Mouse (Mus musculus): ENCODE data around the gene Sfi1.
"Not testable (repeated sequence)": the region's sequence is repeated elsewhere in the genome, so short reads cannot be mapped to it uniquely, and the experiment has no call there.

The Sfi1 gene

DNA sequence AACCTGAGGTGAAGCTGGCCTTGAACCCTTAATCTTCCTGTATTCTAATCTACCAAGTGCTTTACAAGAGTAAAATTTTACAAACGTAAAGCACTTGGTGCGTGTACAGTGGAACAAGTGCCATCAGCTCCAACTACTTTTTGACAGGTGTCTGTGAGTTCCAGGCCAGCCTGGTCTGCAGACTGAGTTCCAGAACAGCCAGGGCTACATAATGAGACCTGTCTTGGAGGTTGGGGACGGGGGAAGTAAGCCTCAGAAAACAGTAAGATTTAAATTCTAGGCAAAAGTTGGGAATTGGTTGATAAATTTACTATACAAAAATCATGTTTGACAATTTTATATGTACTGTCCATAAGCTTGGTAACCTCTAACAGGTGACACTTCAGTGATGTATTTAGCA, 11.9 kb upstream of the Sfi1 start:
- no peak for TF ChIP-seq CTCF (conservative IDR thresholded peaks at IDR 0.05; ENCODE audit: low read length)
- TF ChIP-seq POU5F1 (IDR thresholded peaks at IDR 0.05; ENCODE audit: borderline replicate concordance, low read length): no peak
- no peak for TF ChIP-seq NANOG (IDR thresholded peaks at IDR 0.05; ENCODE audit: borderline replicate concordance, low read length)
- peaks cover 38% of the 10 kb centered on the region for H3K4me1 ChIP-seq (replicated peaks; ENCODE audit: low read depth, low read length)
- no peaks in the 10 kb centered on the region for H3K27me3 ChIP-seq (ENCODE audit: insufficient read depth, low read length)
- no peaks in the 10 kb centered on the region for H3K9me3 ChIP-seq (ENCODE audit: low read length)
- H3K4me3 ChIP-seq (replicated peaks; ENCODE audit: low read length): no peak overlapping the region
- H3K36me3 ChIP-seq (ENCODE audit: insufficient read depth, low read length): peaks cover 54% of the 10 kb centered on the region

DNA sequence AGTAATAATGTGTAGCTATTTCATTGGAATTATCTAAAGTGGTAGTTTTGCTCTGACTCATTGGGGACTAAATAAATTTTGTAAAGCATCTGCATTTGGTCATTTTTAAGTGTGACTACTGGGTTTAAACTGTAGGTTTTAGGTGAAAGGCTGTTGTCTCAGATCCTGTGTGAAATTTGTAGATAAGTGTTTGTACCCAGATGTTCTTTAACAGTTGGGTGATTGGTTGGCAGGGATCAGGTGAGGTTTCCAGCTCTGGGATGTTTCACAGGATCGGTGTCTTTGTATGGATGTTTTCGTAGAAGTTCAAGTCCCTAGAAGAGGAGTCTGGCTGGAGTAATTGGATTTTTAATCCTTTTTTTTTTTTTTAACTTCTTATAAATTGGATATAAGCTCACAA, 10.5 kb upstream of the Sfi1 start:
- H3K27me3 ChIP-seq (ENCODE audit: insufficient read depth, low read length): no peaks in the 10 kb centered on the region
- H3K4me1 ChIP-seq (replicated peaks; ENCODE audit: low read depth, low read length): peaks cover 38% of the 10 kb centered on the region
- H3K9me3 ChIP-seq (ENCODE audit: low read length): no peaks in the 10 kb centered on the region
- peaks cover 43% of the 10 kb centered on the region for H3K36me3 ChIP-seq (ENCODE audit: insufficient read depth, low read length)
- peak overlapping the region; percentile 76 for H3K4me3 ChIP-seq (replicated peaks; ENCODE audit: low read length)
- TF ChIP-seq NANOG (IDR thresholded peaks at IDR 0.05; ENCODE audit: borderline replicate concordance, low read length): no peak
- TF ChIP-seq POU5F1 (IDR thresholded peaks at IDR 0.05; ENCODE audit: borderline replicate concordance, low read length): no peak
- no peak for TF ChIP-seq CTCF (conservative IDR thresholded peaks at IDR 0.05; ENCODE audit: low read length)

DNA sequence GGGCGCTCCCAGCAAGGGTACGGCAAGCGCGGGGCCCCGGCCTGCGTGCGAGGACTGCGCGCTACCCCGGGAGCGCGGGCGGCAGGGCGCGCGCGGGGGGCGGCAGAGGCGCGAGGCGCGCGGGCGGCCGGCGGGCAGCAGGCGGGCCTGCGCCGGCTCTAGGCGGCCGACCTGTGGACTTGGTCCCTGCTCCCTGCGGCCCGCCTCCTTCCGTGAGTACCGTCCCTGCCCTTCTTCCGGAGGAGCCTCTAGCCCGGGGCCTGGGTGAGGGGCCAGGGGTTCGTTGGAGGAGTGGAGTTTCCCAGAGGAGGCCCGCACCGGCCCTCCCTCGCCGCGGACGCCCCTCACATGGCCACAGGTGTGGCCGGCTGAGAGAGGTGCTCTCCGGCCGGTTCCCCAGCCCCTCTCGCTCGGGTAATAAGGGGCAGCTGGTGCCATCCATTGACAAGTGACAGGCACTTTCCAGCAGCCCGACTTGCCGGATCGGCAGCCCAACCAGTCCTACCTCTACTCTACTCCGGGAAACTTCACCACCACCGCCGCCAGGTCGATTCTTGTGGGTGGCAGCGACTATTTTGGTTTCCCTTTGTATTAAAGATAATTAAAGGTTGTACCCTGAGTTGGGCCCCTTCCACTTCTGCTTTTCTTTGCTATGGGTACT, 9.6 kb upstream of the Sfi1 start:
- H3K4me1 ChIP-seq (replicated peaks; ENCODE audit: low read depth, low read length): peaks cover 38% of the 10 kb centered on the region
- H3K36me3 ChIP-seq (ENCODE audit: insufficient read depth, low read length): peaks cover 36% of the 10 kb centered on the region
- peak overlapping the region; percentile 76 for H3K4me3 ChIP-seq (replicated peaks; ENCODE audit: low read length)
- no peaks in the 10 kb centered on the region for H3K9me3 ChIP-seq (ENCODE audit: low read length)
- no peaks in the 10 kb centered on the region for H3K27me3 ChIP-seq (ENCODE audit: insufficient read depth, low read length)
- no peak for TF ChIP-seq NANOG (IDR thresholded peaks at IDR 0.05; ENCODE audit: borderline replicate concordance, low read length)

DNA sequence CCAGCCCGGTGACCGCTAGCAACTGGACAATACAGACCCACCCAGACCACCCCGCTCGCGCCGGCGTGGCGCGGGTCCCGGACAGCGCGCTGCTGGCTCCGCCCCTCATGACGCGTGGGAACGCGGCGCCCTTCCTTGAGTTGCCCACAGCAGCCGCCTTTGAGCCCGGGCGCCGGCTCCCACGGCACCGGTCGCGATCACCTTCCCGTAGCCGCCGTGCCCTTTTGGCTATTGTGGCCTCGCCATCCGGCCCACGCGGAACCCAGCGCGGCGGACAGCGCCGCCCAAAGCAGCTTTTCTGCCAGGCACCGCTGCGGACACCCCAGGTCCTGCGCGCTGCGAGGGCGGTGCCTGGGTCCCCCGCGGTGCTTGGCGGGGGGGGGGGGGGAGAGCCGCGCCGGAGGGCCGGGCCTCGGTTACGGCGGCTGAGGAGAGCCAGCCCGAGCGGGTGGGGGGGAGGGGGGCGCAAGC, 9.0 kb upstream of the Sfi1 start, which contains the start of gene Eif4enif1:
Gene Eif4enif1, plus strand, starts transcription at position 162 of the 471 bp plus-strand sequence.
- TF ChIP-seq CTCF (conservative IDR thresholded peaks at IDR 0.05; ENCODE audit: low read length) (no peak), POU5F1 (IDR thresholded peaks at IDR 0.05; ENCODE audit: borderline replicate concordance, low read length) (no peak), NANOG (IDR thresholded peaks at IDR 0.05; ENCODE audit: borderline replicate concordance, low read length) (no peak)
- Histone ChIP-seq H3K4me1 (replicated peaks; ENCODE audit: low read depth, low read length) (peaks cover 35% of the 10 kb centered on the region), H3K27me3 (ENCODE audit: insufficient read depth, low read length) (no peaks in the 10 kb centered on the region), H3K36me3 (ENCODE audit: insufficient read depth, low read length) (peaks cover 30% of the 10 kb centered on the region), H3K9me3 (ENCODE audit: low read length) (no peaks in the 10 kb centered on the region), H3K4me3 (replicated peaks; ENCODE audit: low read length) (peak within 1 kb of the TSS; percentile 76)

DNA sequence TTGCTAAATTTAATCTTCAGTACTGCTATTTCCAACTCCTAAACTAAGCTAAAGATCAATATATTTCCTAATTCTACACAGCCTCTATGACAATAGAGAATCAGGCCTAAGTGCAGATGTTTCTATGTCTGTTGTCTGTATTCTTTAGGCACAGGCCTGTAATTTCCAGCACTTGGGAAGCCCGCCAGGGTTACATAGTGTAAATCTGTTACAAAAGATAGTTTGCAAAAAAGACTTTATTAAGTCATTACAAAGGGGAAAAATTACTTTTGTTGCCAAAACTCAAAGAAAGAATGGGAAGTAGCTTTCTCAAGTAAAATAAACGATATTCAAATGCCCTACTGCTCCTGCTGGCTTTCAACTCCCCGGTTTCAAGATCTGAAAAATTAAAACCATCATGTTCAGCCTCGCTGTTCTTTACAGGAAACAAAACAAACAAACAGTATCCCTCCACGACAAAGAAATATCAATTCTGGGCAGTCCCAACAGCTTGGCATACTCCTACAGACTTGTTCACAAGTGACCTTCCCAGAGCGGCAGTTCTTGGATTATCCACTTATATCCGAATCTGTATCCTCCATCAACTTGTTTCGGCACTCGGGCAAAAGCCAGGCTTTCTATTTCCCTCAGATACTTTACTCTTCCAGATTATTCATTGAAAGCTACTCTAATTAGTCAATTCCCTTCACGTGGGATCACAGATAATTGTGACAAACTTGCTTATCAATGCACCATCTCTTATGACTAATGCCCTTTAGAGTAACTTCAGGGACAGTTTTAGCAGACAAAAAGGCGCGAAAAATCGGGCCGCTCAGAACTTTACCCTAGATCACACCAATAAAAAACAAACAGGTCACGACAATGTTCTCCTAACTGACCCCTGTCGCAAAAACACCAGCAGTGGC, 8.3 kb upstream of the Sfi1 start:
- peak overlapping the region; percentile 66 for H3K4me3 ChIP-seq (replicated peaks; ENCODE audit: low read length)
- H3K27me3 ChIP-seq (ENCODE audit: insufficient read depth, low read length): no peaks in the 10 kb centered on the region
- TF ChIP-seq CTCF (conservative IDR thresholded peaks at IDR 0.05; ENCODE audit: low read length): no peak
- no peak for TF ChIP-seq NANOG (IDR thresholded peaks at IDR 0.05; ENCODE audit: borderline replicate concordance, low read length)
- no peak for TF ChIP-seq POU5F1 (IDR thresholded peaks at IDR 0.05; ENCODE audit: borderline replicate concordance, low read length)
- H3K36me3 ChIP-seq (ENCODE audit: insufficient read depth, low read length): peaks cover 24% of the 10 kb centered on the region
- H3K9me3 ChIP-seq (ENCODE audit: low read length): no peaks in the 10 kb centered on the region
- peaks cover 28% of the 10 kb centered on the region for H3K4me1 ChIP-seq (replicated peaks; ENCODE audit: low read depth, low read length)

DNA sequence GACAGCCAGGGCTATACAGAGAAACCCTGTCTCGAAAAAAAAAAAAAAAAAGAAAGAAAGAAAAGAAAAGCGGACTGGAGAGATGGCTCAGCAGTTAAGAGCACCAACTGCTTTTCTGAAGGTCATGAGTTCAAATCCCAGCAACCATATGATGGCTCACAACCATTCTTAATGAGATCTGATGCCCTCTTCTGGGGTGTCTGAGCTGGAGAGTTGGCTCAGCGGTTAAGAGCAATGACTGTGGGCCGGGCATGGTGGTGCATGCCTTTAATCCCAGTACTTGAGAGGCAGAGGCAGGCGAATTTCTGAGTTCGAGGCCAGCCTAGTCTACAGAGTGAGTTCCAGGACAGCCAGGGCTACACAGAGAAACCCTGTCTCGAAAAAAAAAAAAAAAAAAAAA, 7.4 kb upstream of the Sfi1 start:
- not testable (repeated sequence) for H3K9me3 ChIP-seq (ENCODE audit: low read length); H3K27me3 ChIP-seq (ENCODE audit: insufficient read depth, low read length); H3K4me3 ChIP-seq (replicated peaks; ENCODE audit: low read length)
- H3K4me1 ChIP-seq (replicated peaks; ENCODE audit: low read depth, low read length): peaks cover 20% of the 10 kb centered on the region
- peaks cover 14% of the 10 kb centered on the region for H3K36me3 ChIP-seq (ENCODE audit: insufficient read depth, low read length)

DNA sequence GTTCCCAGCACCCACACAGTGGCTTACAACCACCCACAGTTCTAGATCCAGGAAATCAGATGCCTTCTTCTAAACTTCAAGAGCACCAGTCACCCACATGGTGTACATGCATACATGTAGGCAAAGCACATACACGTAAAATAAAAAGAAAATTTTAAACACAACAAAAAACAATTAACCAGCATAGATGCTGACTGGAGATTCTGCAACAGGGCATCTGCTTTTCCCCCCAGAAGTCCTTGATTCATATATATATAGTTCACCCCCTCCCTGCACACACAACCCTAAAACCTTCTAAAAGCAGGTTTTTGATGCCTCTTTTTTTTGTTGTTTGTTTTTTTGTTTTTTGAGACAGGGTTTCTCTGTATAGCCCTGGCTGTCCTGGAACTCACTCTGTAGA, 10.6 kb downstream of the Sfi1 start:
- not testable (repeated sequence) for H3K27me3 ChIP-seq (ENCODE audit: insufficient read depth, low read length); H3K4me3 ChIP-seq (replicated peaks; ENCODE audit: low read length)

DNA sequence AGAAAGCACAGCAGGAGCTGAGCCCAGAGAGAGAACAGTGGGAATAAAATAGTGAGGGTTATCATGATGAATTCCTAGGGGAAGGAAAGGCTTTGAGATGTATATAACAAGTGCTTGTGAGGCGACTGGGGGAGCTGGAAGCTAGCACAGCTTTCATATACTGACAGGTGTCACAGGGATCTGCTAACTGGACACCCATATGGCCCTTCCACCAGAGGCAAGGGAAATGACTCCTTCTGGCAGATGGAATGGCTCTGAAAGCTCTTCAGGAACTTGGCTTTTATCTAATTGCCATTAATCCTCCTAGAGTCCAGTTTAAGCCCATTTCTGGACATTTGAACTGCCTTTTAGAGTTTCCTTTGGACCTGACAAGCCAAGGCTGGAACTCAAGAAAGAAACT, 11.3 kb downstream of the Sfi1 start:
- H3K36me3 ChIP-seq (ENCODE audit: insufficient read depth, low read length); H3K4me1 ChIP-seq (replicated peaks; ENCODE audit: low read depth, low read length); H3K4me3 ChIP-seq (replicated peaks; ENCODE audit: low read length); H3K9me3 ChIP-seq (ENCODE audit: low read length); H3K27me3 ChIP-seq (ENCODE audit: insufficient read depth, low read length): not testable (repeated sequence)

More for the DNA sequence above, 10.6 kb downstream of the Sfi1 start:
- H3K4me1 ChIP-seq (replicated peaks; ENCODE audit: low read depth, low read length); H3K36me3 ChIP-seq (ENCODE audit: insufficient read depth, low read length); H3K9me3 ChIP-seq (ENCODE audit: low read length): not testable (repeated sequence)

DNA sequence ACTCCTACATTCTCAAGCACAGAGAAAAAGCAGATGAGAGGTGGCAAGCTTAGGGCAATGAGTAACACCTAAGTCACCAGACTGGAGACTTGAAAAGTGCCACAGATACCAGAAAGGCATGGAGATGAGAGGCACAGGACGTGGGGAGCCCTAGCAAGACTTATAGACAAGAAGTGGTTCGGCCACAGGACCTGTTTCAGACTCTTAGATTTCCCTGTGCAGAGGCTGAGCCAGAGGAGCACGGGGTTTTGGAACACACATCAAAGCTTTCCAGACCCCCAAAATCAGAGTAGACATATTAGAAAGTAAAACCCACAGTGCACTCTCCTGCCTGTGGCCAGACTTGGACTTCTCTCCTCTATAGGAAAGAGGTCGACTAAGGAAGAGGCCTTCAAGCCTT, 12.0 kb downstream of the Sfi1 start:
- not testable (repeated sequence) for H3K27me3 ChIP-seq (ENCODE audit: insufficient read depth, low read length); H3K4me1 ChIP-seq (replicated peaks; ENCODE audit: low read depth, low read length); H3K9me3 ChIP-seq (ENCODE audit: low read length); H3K4me3 ChIP-seq (replicated peaks; ENCODE audit: low read length); H3K36me3 ChIP-seq (ENCODE audit: insufficient read depth, low read length)

DNA sequence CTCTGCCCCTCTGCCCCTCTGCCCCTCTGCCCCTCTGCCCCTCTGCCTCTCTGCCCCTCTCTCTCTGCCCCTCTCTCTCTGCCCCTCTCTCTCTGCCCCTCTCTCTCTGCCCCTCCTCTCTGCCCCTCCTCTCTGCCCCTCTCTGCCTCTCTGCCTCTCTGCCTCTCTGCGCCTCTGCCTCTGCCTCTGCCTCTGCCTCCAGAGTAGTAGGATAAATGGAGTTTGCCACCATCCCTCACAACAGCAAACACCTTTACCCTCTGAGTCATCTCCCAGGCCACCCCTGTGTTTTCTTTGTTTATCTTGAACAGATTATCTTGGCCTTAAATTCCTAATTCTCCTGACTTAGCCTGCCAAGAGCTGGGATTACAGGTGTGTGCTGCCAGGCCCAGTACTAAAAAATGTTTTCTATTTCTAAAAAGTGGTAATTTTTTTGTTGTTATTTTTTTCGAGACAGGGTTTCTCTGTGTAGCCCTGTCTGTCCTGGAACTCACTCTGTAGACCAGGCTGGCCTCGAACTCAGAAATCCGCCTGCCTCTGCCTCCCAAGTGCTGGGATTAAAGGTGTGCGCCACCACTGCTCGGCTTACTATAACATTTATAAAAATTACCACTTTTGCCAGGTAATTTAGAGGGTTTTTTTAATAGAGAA, 12.6 kb downstream of the Sfi1 start:
- H3K4me1 ChIP-seq (replicated peaks; ENCODE audit: low read depth, low read length); H3K27me3 ChIP-seq (ENCODE audit: insufficient read depth, low read length); H3K9me3 ChIP-seq (ENCODE audit: low read length); H3K4me3 ChIP-seq (replicated peaks; ENCODE audit: low read length); H3K36me3 ChIP-seq (ENCODE audit: insufficient read depth, low read length): not testable (repeated sequence)

DNA sequence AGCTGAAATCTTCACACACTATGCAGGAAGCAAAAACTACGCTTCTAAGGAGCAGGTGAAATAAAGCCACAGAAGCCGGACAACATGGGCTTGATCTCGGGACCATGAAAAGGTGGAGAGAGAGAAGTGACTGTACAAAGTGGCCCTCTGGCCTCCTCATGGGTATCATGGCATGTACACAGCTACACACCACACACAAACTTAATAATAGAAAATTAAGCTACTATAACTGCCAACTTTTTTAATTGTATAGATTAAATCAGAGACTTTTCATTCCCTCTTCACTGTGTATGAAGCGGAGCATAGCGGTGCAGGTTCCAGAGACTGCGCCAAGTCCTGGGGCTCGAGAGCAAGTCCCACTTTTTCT, 13.6 kb downstream of the Sfi1 start:
- not testable (repeated sequence) for H3K36me3 ChIP-seq (ENCODE audit: insufficient read depth, low read length); H3K27me3 ChIP-seq (ENCODE audit: insufficient read depth, low read length); H3K9me3 ChIP-seq (ENCODE audit: low read length); H3K4me3 ChIP-seq (replicated peaks; ENCODE audit: low read length); H3K4me1 ChIP-seq (replicated peaks; ENCODE audit: low read depth, low read length)

DNA sequence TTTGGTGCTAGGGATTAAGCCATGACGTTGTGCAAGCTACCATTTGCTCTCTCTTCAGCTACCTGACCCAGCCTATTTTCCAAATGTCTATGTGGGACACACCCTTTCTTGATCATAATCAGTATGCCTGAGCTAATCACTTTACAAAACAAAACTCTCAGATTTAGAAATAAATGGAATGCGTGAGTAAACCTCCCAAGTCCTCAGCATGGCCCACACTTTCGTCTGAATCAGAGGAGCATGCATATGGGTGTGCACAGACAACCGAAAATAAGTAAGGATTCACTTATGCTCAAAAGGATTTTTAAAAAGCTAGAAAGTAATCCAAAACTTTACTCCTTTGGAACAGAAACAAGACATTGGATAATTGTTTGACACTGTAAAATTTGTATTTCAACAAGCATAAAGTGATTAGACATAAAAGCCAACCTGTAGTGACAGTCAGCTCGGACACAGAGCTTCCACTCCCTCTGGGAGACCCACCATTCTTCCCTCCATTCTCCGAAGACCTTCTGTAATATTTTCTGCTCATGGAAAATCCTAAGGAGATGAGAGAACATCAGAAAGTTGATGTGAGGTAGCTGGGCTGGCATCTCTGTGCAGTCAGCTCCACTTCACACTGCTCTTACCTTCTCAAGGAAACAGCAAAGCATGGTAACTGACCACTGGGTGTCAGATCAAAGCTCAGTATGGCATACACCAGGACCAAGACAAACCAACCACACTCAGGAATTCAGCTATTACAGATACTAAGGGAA, 14.1 kb downstream of the Sfi1 start:
- not testable (repeated sequence) for H3K27me3 ChIP-seq (ENCODE audit: insufficient read depth, low read length); H3K4me1 ChIP-seq (replicated peaks; ENCODE audit: low read depth, low read length); H3K4me3 ChIP-seq (replicated peaks; ENCODE audit: low read length); H3K9me3 ChIP-seq (ENCODE audit: low read length); H3K36me3 ChIP-seq (ENCODE audit: insufficient read depth, low read length)
